Mouse (Mus musculus): Measurements from ENCODE around the gene Eif2b2.

DNA sequence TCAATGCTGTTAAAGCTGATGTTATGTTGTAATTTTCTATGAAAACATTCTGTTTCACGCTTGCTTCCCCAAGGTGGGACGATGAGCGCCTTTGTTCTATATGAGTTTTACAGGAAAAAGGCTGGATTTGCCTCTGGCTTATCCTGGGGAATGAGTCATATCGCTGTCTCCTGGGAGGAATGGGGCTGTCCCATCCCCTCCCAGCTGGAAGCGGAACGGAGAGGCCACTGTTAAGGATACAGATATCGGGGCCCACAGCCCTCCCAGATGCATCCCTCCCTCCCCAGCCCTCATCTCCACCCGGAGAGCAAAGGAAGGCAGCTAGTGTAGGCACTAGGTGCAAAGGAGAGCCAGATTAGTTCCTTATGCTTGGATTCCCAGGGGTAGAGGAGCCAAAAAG, 33.5 kb upstream of the Eif2b2 start:
- TF ChIP-seq POLR2A (IDR thresholded peaks at IDR 0.05; ENCODE audit: low read depth, low read length) (no peak), CTCF (IDR thresholded peaks at IDR 0.05; ENCODE audit: extremely low read depth, insufficient read length, insufficient replicate concordance, low read depth, low read length) (no peak)
